Mouse (Mus musculus) forebrain, embryonic 12.5 days (tissue): ENCODE results near the gene Ceacam2. TPM values are rescaled to one million over a fixed set of nuclear protein-coding genes. Genes with fewer than 3 reads are reported as not detected.
"Not testable (repeated sequence)": the region's sequence is repeated elsewhere in the genome, so short reads cannot be mapped to it uniquely, and the experiment has no call there.

Source experiments
- ATAC-seq: fragments of 200-750 bp; cut with Nextera tagmentation; 2 replicates; pipeline ENCODE4 v1.8.0; 2017; ENCODE audit warnings: moderate TSS enrichment; ENCODE audit not compliant: low FRiP score
- H3K27ac ChIP-seq: fragments of 300-500 bp; sonication (generic); 2 replicates; pipeline ENCODE4 v1.5.1; 2016; ENCODE audit warnings: mild to moderate bottlenecking
- H3K27me3 ChIP-seq: fragments of 300-500 bp; sonication (generic); 2 replicates; pipeline ENCODE4 v1.6.1; 2016; ENCODE audit warnings: mild to moderate bottlenecking
- H3K36me3 ChIP-seq: fragments of 300-500 bp; sonication (generic); replicated peaks from 2 replicates; pipeline ENCODE4 v1.6.1; 2016; ENCODE audit warnings: mild to moderate bottlenecking
- H3K4me1 ChIP-seq: fragments of 300-500 bp; sonication (generic); 2 replicates; pipeline ENCODE4 v1.6.1; 2016
- H3K4me2 ChIP-seq: fragments of 300-500 bp; sonication (generic); 2 replicates; pipeline ENCODE4 v1.6.1; 2016; ENCODE audit warnings: mild to moderate bottlenecking, moderate library complexity
- H3K4me3 ChIP-seq: fragments of 300-500 bp; sonication (generic); replicated peaks from 2 replicates; pipeline ENCODE4 v1.5.1; 2016; ENCODE audit warnings: mild to moderate bottlenecking
- H3K9ac ChIP-seq: fragments of 300-500 bp; sonication (generic); 2 replicates; pipeline ENCODE4 v1.6.1; 2016; ENCODE audit warnings: mild to moderate bottlenecking
- H3K9me3 ChIP-seq: fragments of 300-500 bp; sonication (generic); 2 replicates; pipeline ENCODE4 v1.6.1; 2016
- WGBS: fragments of 180-500 bp; shearing (Covaris S2); methylation state at CpG from one replicate; pipeline ENCODE4 v1.1.7; 2016; 5-methylcytosine and 5-hydroxymethylcytosine counted together
- polyA plus RNA-seq: library from polyadenylated mRNA; unstranded; fragments of >200 nt; fragmentation: Nextera tagmentation; extraction: Ambion mirVana; gene quantifications from 2 replicates; pipeline ENCODE4 v1.2.1, GENCODE M21; 2016

The Ceacam2 gene
- not detected in 2 replicates for polyA plus RNA-seq

- not testable (repeated sequence) for H3K9ac ChIP-seq, H3K4me1 ChIP-seq, H3K27me3 ChIP-seq, H3K4me2 ChIP-seq, H3K4me3 ChIP-seq, H3K9me3 ChIP-seq, ATAC-seq, H3K27ac ChIP-seq, H3K36me3 ChIP-seq
- WGBS = 76% methylated on average over 3 of the region's 3 CpGs
These were observed at the start of gene Ceacam2 for GRCm38 (mm10) chr7:25539376-25539907. Gene Ceacam2, minus strand, starts transcription at chr7:25539857.

DNA sequence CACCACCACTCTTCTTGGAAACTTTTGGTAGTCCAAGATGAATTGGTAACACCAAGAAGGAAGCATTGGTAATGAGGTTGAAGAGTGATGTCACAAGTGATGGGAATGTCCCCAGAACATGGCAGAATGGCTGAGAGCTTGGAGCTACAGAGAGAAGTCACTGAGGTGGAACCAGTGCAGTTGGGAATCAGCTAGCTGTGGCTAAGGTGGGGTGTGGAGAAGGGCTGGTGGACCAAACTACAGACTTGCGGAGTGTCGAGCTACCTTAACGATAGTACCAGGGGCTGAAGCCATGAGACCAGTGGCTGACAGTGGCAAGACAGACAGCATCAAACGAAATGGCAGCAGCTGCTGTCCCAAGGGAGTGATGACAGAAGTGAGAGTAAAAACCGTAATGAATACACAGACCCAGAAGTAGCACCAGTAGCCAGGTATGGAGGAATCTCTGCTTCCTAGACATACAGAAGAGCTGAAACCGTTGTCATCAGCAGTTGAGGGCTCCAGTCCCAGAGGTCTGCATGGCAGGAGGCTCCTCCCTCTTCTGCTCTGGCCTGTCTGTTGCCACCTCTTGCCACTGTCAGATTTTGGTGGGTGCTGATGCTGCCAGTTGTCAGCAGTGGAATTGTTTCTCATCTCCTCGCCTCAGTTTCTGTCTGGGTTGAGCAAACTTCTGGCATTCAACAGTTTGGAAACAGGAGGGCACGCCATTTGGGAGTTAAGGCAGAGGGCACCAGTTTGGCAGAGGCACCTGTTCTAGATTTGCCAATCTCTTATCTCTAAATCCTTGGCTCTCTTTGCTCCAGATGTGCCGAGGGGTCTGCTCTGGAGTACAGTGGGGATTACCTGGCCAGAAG, 45.9 kb upstream of the Ceacam2 start:
- no peaks in the 10 kb centered on the region for H3K9me3 ChIP-seq
- H3K4me3 ChIP-seq = no peak overlapping the region
- no peaks in the 10 kb centered on the region for H3K4me1 ChIP-seq
- H3K36me3 ChIP-seq = no peaks in the 10 kb centered on the region
- no peak overlapping the region for H3K27ac ChIP-seq
- no peak overlapping the region for H3K9ac ChIP-seq
- H3K4me2 ChIP-seq = no peak overlapping the region
- no peak for ATAC-seq
- 83% methylated on average over 9 of the region's 9 CpGs for WGBS
- no peaks in the 10 kb centered on the region for H3K27me3 ChIP-seq

GRCm38 (mm10) chr7:25584651-25585050, 45.0 kb upstream of the Ceacam2 start:
- 89% methylated on average over 5 of the region's 5 CpGs for WGBS
- Histone ChIP-seq H3K9ac (no peak overlapping the region), H3K27me3 (no peaks in the 10 kb centered on the region), H3K4me1 (no peaks in the 10 kb centered on the region), H3K9me3 (no peaks in the 10 kb centered on the region), H3K27ac (no peak overlapping the region), H3K4me2 (no peak overlapping the region), H3K4me3 (no peak overlapping the region), H3K36me3 (no peaks in the 10 kb centered on the region)
- no peak for ATAC-seq

DNA sequence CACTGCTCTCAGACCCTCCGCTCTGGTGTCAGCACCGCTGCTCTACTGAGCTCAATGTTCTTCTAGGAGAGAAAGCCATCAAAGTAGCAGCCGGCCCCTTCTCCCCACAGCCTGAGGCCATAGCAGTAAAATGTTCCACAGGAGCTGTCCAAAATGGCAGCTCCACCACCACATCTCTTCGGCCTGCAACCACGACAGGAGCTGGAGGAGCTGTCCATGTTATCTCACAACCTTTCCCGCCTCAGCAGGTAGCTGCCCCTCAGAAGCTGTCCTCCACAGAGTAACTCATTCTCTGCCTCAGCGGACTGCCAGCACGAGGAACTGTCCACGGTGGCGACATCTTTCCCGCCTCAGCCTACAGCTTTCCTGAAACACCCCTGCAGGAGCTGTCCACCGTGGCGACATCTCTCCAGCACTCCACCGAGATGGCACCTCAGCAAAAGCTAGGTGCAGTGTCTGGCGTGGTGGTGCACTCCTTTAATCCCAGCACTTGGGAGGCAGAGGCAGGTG, 42.7 kb upstream of the Ceacam2 start:
- ATAC-seq = no peak
- no peaks in the 10 kb centered on the region for H3K4me1 ChIP-seq
- no peak overlapping the region for H3K4me2 ChIP-seq
- H3K27me3 ChIP-seq = no peaks in the 10 kb centered on the region
- H3K9ac ChIP-seq = no peak overlapping the region
- H3K36me3 ChIP-seq = no peaks in the 10 kb centered on the region
- H3K27ac ChIP-seq = no peak overlapping the region
- H3K4me3 ChIP-seq = no peak overlapping the region
- H3K9me3 ChIP-seq = no peaks in the 10 kb centered on the region
- WGBS = 88% methylated on average over 15 of the region's 15 CpGs

GRCm38 (mm10) chr7:25579441-25579840, 39.8 kb upstream of the Ceacam2 start:
- Histone ChIP-seq H3K4me3 (no peak overlapping the region), H3K4me1 (peaks cover 7% of the 10 kb centered on the region; the same call in 1 of the 2 replicates), H3K4me2 (no peak overlapping the region), H3K36me3 (no peaks in the 10 kb centered on the region), H3K27me3 (no peaks in the 10 kb centered on the region), H3K9me3 (no peaks in the 10 kb centered on the region), H3K27ac (no peak overlapping the region), H3K9ac (no peak overlapping the region)
- 86% methylated on average over 10 of the region's 10 CpGs for WGBS
- no peak for ATAC-seq

DNA sequence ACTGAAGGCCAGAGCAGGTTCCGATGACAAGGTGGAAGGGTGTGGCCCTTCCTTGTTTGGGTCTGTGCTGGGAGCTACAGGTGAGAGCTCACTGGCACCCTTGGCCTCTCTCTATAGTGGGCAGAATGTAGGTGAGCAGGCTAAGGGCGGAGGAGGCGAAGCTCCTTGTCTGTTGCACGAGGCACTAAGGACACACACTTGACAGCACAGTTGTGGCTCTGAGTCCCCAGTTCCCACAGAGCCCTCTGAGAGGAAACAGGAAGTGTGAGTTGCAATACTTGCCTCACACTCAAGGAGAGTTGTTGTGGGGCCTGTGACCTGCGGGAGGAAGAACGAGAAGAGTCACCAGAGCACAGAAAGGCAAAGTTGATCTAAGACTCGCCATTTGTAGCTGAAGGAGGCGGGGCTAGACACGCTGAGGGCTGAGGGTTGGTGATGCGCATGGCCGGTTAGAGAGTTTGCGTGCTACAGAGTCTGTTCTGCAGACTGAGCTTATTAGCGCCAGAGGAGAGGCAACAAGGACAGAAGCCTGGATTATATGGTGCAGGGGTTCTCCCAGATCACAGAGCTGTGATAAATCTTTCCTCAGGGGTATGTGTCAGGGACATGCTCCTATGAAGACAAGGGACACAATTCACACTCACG, 37.3 kb upstream of the Ceacam2 start:
- not testable (repeated sequence) for ATAC-seq, H3K36me3 ChIP-seq, H3K9me3 ChIP-seq, H3K4me1 ChIP-seq, H3K9ac ChIP-seq, H3K4me2 ChIP-seq, H3K27me3 ChIP-seq, H3K27ac ChIP-seq, H3K4me3 ChIP-seq
- WGBS = 78% methylated on average over 13 of the region's 14 CpGs

DNA sequence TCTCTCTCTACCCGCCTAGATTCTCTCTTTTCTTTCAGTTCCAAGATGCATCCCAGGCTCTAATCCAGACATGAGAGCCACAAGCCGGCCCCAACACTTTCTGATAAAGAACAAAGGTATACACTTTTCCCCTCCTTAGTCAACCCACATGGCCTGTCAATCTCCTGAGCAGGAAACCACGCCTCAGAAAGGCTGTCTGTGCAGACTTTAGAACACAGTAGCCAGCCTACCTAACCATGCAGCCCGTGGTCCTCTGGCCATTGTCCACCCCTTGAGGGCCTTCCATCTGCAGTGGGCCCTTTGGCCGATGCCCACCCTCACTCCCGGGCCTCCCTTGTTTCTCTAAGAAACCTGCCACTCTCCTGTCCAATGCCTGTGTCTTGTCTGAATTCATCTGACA, 36.7 kb upstream of the Ceacam2 start:
- H3K9ac ChIP-seq, ATAC-seq, H3K4me3 ChIP-seq, H3K9me3 ChIP-seq, H3K4me2 ChIP-seq, H3K27ac ChIP-seq, H3K36me3 ChIP-seq, H3K4me1 ChIP-seq, H3K27me3 ChIP-seq: not testable (repeated sequence)
- WGBS = 51% methylated on average over 6 of the region's 6 CpGs

GRCm38 (mm10) chr7:25575870-25576269, 36.2 kb upstream of the Ceacam2 start:
- no peak for ATAC-seq

DNA sequence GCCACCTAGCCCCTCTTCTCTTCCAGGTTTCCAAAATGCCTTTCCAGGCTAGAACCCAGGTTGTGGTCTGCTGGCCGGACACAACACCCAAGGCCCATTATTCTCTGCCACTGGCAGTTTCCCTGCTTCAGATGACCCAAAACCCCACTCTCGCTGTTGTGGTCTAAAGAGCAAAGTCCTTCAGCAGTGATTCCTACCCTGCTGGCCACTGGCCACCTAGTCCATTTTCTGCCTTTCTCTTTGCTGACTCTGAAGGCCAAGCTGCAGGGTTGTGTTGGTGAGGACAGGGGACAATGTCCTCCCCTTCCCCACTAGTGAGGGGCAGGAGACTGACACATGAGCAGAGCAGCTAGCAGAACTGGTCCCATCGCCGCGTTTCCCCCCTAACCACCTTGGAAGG, 35.4 kb upstream of the Ceacam2 start:
- Histone ChIP-seq H3K9me3 (no peaks in the 10 kb centered on the region), H3K36me3 (no peaks in the 10 kb centered on the region), H3K9ac (no peak overlapping the region), H3K27ac (no peak overlapping the region), H3K4me1 (peaks cover 7% of the 10 kb centered on the region; the same call in 1 of the 2 replicates), H3K27me3 (no peaks in the 10 kb centered on the region), H3K4me2 (no peak overlapping the region), H3K4me3 (no peak overlapping the region)
- ATAC-seq = no peak
- 81% methylated on average over 5 of the region's 5 CpGs for WGBS

More at GRCm38 (mm10) chr7:25575870-25576269, 36.2 kb upstream of the Ceacam2 start:
- no peak overlapping the region for H3K9ac ChIP-seq
- 17% methylated on average over 8 of the region's 8 CpGs for WGBS
- H3K4me3 ChIP-seq = no peak overlapping the region
- no peaks in the 10 kb centered on the region for H3K36me3 ChIP-seq
- H3K4me1 ChIP-seq = peaks cover 7% of the 10 kb centered on the region; the same call in 1 of the 2 replicates
- H3K9me3 ChIP-seq = no peaks in the 10 kb centered on the region
- H3K27ac ChIP-seq = no peak overlapping the region
- no peak overlapping the region for H3K4me2 ChIP-seq
- no peaks in the 10 kb centered on the region for H3K27me3 ChIP-seq

DNA sequence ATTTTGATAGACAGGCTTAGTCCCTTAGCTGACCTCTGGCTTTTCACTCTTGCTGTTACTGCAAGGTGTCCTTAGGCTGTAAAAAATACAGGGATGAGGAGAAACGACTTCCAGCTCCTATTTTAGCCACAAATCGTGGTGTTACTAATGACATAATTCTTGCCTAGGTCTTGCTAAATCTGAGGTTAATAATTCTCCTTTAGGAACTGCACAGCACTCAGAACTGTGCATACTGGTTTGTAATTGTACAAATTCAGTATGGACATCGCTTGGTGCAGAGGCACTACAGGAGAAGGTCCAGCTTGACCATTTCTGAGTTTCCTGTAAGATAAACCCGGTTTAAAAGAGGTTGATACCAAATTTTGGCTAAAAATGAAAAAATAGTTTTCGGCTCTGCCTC, 34.1 kb upstream of the Ceacam2 start:
- H3K4me3 ChIP-seq, ATAC-seq, H3K36me3 ChIP-seq, H3K9ac ChIP-seq, H3K27ac ChIP-seq, H3K4me2 ChIP-seq, H3K9me3 ChIP-seq, H3K4me1 ChIP-seq, H3K27me3 ChIP-seq: not testable (repeated sequence)
- WGBS = 78% methylated on average over 5 of the region's 5 CpGs

- no peak overlapping the region for H3K9ac ChIP-seq
- H3K36me3 ChIP-seq = no peaks in the 10 kb centered on the region
- H3K4me1 ChIP-seq = no peaks in the 10 kb centered on the region
- no peak for ATAC-seq
- H3K27me3 ChIP-seq = no peaks in the 10 kb centered on the region
- WGBS = 99% methylated on average over 7 of the region's 7 CpGs
- no peak overlapping the region for H3K27ac ChIP-seq
- no peak overlapping the region for H3K4me3 ChIP-seq
- H3K9me3 ChIP-seq = 0 out of 2 replicates have a peak, but pooled peaks cover 4% of the 10 kb centered on the region
- no peak overlapping the region for H3K4me2 ChIP-seq
These were observed 29.1 kb upstream of the Ceacam2 start for GRCm38 (mm10) chr7:25568721-25569120.

DNA sequence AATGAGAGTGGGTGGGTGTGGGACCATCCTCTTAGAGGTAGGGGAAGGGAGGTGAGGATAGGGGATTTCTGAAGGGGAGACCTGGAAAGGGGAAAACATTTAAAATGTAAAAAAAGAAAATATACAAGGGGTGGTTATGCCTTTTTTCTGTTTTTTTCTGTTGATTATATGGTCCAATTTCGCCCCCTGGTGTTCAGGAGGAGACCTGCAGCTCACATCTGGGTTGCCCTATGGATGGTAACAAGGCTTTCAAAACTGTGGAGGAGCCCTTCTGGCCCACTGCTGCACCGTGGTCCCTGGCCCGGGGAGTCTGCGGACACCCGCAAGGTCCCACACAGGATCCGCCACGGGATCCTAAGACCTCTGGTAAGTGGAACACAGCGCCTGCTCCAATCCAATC, 1.8 kb upstream of the Ceacam2 start:
- not testable (repeated sequence) for H3K9me3 ChIP-seq, H3K36me3 ChIP-seq, ATAC-seq, H3K9ac ChIP-seq, H3K4me2 ChIP-seq, H3K4me3 ChIP-seq, H3K27me3 ChIP-seq, H3K27ac ChIP-seq, H3K4me1 ChIP-seq
- WGBS = 68% methylated on average over 8 of the region's 8 CpGs
